ENCODE assay signal across 8 mouse cellular contexts in genomic region chr12:85338815-85339214, GRCm38 (mm10). TPM values are rescaled to one million over a fixed set of nuclear protein-coding genes. Genes with fewer than 3 reads are reported as not detected.
DNase-seq lines count a peak whose midpoint lies in the region; ATAC-seq and TF ChIP-seq lines count a peak whose summit lies in the region.

No protein-coding gene starts in this region.

- no peaks in the 10 kb centered on the region for H3K9me3 ChIP-seq in intestine, embryonic 15.5 days

- no peaks in the 10 kb centered on the region for H3K36me3 ChIP-seq in testis, adult 2 months (ENCODE audit: control insufficient read depth, insufficient read depth, low read length)
- peaks cover 11% of the 10 kb centered on the region for H3K36me3 ChIP-seq in intestine, embryonic 15.5 days
- H3K36me3 ChIP-seq in myocyte (ENCODE audit: control insufficient read depth, insufficient read depth), result peaks cover 25% of the 10 kb centered on the region

- peak overlapping the region; percentile 77 for H3K4me2 ChIP-seq in intestine, embryonic 15.5 days (replicated peaks)
- H3K4me2 ChIP-seq in myocyte (ENCODE audit: low read depth), result peak overlapping the region; percentile 95

- peak; percentile 45 for DNase-seq in embryo, embryonic 10.5 days (ENCODE audit: low spot score)
- DNase-seq in embryo, embryonic 11 days, result no peak
- no peak for DNase-seq in testis, postnatal 10 days (ENCODE audit: low spot score)
- DNase-seq in left cerebral cortex, adult 11 months (ENCODE audit: low spot score), result no peak
- DNase-seq in lung, postnatal 4 days, result no peak

- peak overlapping the region; percentile 95 for H3K4me3 ChIP-seq in testis, adult 2 months (ENCODE audit: control insufficient read depth, low read depth, low read length)
- peak overlapping the region; percentile 99 for H3K4me3 ChIP-seq in intestine, embryonic 15.5 days (replicated peaks)
- H3K4me3 ChIP-seq in myocyte, result peak overlapping the region; percentile 65

- no peak for TF ChIP-seq POLR2A in testis, adult 2 months (IDR thresholded peaks at IDR 0.05; ENCODE audit: control insufficient read depth, low read depth, low read length)
- no peak for TF ChIP-seq POLR2A in myocyte (IDR thresholded peaks at IDR 0.05; ENCODE audit: insufficient read length, low read depth)

- no peaks in the 10 kb centered on the region for H3K27me3 ChIP-seq in testis, adult 2 months (ENCODE audit: control insufficient read depth, insufficient read depth, low read length)
- H3K27me3 ChIP-seq in intestine, embryonic 15.5 days (replicated peaks), result no peaks in the 10 kb centered on the region
- H3K27me3 ChIP-seq in myocyte (ENCODE audit: control insufficient read depth, insufficient read depth, insufficient read length), result no peaks in the 10 kb centered on the region

- no peak for TF ChIP-seq CTCF in testis, adult 2 months (IDR thresholded peaks at IDR 0.05; ENCODE audit: control insufficient read depth, insufficient read depth, insufficient replicate concordance, low read depth, low read length)

- peak overlapping the region; percentile 70 for H3K27ac ChIP-seq in testis, adult 2 months (ENCODE audit: control insufficient read depth, insufficient read depth, low read depth, low read length)
- H3K27ac ChIP-seq in intestine, embryonic 15.5 days, result peak overlapping the region; percentile 81

- H3K4me1 ChIP-seq in testis, adult 2 months (ENCODE audit: control insufficient read depth, insufficient read depth, low read length), result peaks cover 4% of the 10 kb centered on the region; the same call in 1 of the 2 replicates
- peaks cover 13% of the 10 kb centered on the region for H3K4me1 ChIP-seq in intestine, embryonic 15.5 days (replicated peaks)

- peaks cover 24% of the 10 kb centered on the region for H3K79me2 ChIP-seq in myocyte (ENCODE audit: control insufficient read depth, insufficient read depth)

- WGBS in intestine, embryonic 15.5 days, result under 1% methylated on average over 42 of the region's 42 CpGs

- H3ac ChIP-seq in myocyte (ENCODE audit: control insufficient read depth, insufficient read length), result peak overlapping the region; percentile 87

- peak overlapping the region; percentile 97 for H3K9ac ChIP-seq in intestine, embryonic 15.5 days

- ATAC-seq in intestine, embryonic 15.5 days, result peak; percentile 78

TF ChIP-seq in myocyte, 11 proteins besides CTCF, POLR2A, EP300 and RAD21:
- TF ChIP-seq CEBPB (IDR thresholded peaks at IDR 0.05; ENCODE audit: insufficient read depth, poor library complexity, severe bottlenecking), result no peak
- no peak for TF ChIP-seq MAX (IDR thresholded peaks at IDR 0.05; ENCODE audit: low read depth)
- TF ChIP-seq E2F4 (IDR thresholded peaks at IDR 0.05; ENCODE audit: insufficient read depth), result no peak
- no peak for TF ChIP-seq MYOG (IDR thresholded peaks at IDR 0.05; ENCODE audit: control insufficient read depth in 1 of 3, insufficient read depth in 1 of 3, insufficient read length in 2 of 3, low read depth in 2 of 3)
- TF ChIP-seq SRF (IDR thresholded peaks at IDR 0.05; ENCODE audit: control insufficient read depth, insufficient read length, low read depth), result no peak
- no peak for TF ChIP-seq USF1 (IDR thresholded peaks at IDR 0.05; ENCODE audit: low read depth)
- no peak for TF ChIP-seq MYOD1 (IDR thresholded peaks at IDR 0.05; ENCODE audit: control insufficient read depth in 1 of 3, insufficient read length in 2 of 3, low read depth in 2 of 3)
- TF ChIP-seq TCF12 (IDR thresholded peaks at IDR 0.05; ENCODE audit: insufficient read depth, poor library complexity, severe bottlenecking), result no peak
- TF ChIP-seq TCF3 (IDR thresholded peaks at IDR 0.05; ENCODE audit: insufficient read length, low read depth), result no peak
- TF ChIP-seq REST (IDR thresholded peaks at IDR 0.05; ENCODE audit: insufficient read depth, insufficient read length), result no peak
- TF ChIP-seq POLR2AphosphoS2 (IDR thresholded peaks at IDR 0.05; ENCODE audit: insufficient read length, low read depth), result no peak

RNA-seq across cellular contexts. Expression of gene Nek9, which starts 0.3 kb away (rescaled TPM):
- polyA plus RNA-seq in testis, adult 2 months (2012; rRNA removed), result 18.2 and 20.3 TPM in 2 replicates
- 16.2 and 16.7 TPM in 2 replicates for polyA plus RNA-seq in intestine, embryonic 15.5 days (2015; fragmentation: Nextera tagmentation; extraction: Ambion mirVana)
- polyA plus RNA-seq in myocyte (2012; fragmentation: generic; extraction: Trizol), result 40.4 TPM

RNA-seq across cellular contexts. Expression of gene Tmed10, which starts 35.8 kb away (rescaled TPM):
- polyA plus RNA-seq in testis, adult 2 months (2012; rRNA removed), result 86.0 and 87.3 TPM in 2 replicates
- polyA plus RNA-seq in intestine, embryonic 15.5 days (2015; fragmentation: Nextera tagmentation; extraction: Ambion mirVana), result 343 and 345 TPM in 2 replicates
- polyA plus RNA-seq in myocyte (2012; fragmentation: generic; extraction: Trizol), result 193 TPM

RNA-seq across cellular contexts. Expression of gene Zc2hc1c, which starts 50.4 kb away (rescaled TPM):
- polyA plus RNA-seq in testis, adult 2 months (2012; rRNA removed), result 11.6 and 13.7 TPM in 2 replicates
- polyA plus RNA-seq in intestine, embryonic 15.5 days (2015; fragmentation: Nextera tagmentation; extraction: Ambion mirVana), result 1.7 TPM in 2 replicates
- polyA plus RNA-seq in myocyte (2012; fragmentation: generic; extraction: Trizol), result 1.7 TPM

RNA-seq across cellular contexts. Expression of gene Acyp1, which starts 50.6 kb away (rescaled TPM):
- polyA plus RNA-seq in testis, adult 2 months (2012; rRNA removed), result 187 and 199 TPM in 2 replicates
- polyA plus RNA-seq in intestine, embryonic 15.5 days (2015; fragmentation: Nextera tagmentation; extraction: Ambion mirVana), result 47.6 and 58.2 TPM in 2 replicates
- polyA plus RNA-seq in myocyte (2012; fragmentation: generic; extraction: Trizol), result 22.0 TPM
